Mouse (Mus musculus) cerebellum, postnatal 36 days (tissue): ENCODE results near the gene Zfp93.

Experiments used
- DNase-seq, 2 experiments: peaks; one replicate each; pipeline ENCODE4 v3.0.0; 2021 to 2022; ENCODE audit warnings: mixed read lengths in 2 of 2

Gene Zfp93

DNA sequence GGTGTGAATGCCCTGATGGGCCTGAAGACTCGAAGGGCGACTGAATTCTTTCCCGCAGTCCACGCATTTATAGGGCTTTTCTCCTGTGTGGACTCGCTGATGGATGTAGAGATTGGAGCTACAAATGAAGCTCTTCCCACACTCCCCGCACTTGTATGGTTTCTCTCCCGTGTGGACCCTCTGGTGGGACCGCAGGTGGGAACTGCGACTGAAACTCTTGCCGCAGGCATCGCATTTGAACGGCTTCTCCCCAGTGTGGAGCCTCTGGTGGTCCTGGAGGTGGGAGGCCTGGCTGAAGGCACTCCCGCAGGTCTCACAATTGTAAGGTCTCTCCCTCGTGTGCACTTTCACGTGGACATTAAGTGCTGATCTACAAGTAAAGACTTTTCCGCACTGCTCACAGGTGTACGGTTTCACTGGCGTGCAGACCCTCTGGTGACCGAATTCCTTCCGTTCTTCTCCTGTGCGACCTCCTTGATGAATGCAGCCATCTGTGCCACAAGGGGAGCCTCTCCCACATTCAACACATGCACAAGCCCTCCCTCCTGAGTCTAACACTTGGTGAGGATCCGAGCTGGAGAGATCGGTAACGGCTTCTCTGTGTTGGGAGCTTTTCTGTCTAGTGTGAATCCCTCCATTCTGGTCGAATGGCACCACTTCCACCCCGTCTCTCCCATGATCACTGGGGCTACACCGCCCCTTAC, 21.3 kb downstream of the Zfp93 start:
- DNase-seq: no peak

DNA sequence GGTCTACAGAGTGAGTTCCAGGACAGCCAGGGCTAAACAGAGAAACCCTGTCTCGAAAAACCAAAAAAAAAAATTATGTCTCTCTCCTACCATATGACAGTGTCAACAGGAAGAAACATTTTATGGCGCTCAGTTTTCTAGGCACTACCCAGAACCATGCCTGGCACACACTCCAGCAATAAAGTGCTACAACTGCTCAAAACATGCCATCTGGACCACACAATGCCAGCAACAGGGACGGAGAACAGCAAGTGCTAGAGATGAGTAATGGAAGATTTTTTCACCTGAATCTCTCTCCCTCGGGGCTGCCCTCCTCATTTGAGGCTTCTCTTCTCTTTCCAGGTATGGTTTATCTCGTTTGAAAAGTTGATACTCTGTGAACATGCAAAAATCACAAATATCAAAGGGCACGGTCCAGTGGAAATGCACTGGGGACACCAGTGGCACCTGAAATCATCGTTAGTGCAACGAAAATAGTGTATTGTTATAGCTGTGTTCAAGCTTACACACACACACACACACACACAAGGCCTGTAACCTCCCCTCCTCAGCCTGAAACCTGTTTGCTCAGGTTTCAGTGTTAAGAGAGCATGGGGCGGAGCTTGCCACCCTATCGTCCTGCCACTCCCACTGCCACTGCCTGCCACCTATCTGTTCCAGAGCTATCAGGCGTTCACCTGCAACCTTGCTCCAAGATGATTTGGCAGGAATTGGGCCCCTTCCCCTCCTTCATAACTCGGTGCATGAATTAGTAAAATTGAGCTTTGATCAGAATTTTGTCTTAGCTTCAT, 23.0 kb downstream of the Zfp93 start:
- DNase-seq: no peak

DNA sequence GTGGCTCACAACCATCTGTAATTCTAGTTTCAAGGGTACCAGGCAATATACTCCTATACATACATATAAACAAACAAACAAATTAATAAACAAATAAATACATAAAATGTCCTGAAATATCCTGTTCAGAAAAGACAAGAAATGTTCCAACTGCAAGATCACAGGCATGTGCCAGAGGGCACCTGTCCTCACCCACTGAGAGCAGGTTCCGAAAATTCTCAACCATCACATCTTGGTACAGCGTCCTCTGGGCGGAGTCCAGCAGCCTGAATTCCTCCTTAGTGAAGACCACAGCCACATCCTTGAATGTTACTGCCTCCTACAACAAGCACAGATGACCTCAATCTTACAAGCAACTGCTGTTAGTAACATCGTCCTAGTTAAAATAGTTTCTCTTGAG, 24.5 kb downstream of the Zfp93 start:
- no peak for DNase-seq

DNA sequence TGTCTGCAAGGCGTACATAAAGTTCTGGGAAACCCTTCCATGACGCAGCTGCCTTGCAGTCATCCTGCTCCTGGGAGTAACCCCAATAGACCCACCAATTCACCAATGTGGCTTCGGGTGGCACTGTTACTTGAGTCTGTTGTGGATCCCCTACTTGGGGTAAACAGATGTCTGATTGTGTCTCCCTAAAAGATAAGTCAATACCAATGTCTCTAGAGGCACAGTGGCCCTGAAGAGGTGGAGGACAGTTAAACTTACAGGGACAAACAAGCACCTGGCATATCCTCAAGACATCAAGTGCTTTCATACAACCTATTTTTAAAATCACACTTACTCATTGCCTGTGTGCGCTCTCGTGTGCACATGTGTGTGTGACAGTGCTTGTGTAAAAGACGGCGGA, 25.2 kb downstream of the Zfp93 start:
- no peak for DNase-seq

DNA sequence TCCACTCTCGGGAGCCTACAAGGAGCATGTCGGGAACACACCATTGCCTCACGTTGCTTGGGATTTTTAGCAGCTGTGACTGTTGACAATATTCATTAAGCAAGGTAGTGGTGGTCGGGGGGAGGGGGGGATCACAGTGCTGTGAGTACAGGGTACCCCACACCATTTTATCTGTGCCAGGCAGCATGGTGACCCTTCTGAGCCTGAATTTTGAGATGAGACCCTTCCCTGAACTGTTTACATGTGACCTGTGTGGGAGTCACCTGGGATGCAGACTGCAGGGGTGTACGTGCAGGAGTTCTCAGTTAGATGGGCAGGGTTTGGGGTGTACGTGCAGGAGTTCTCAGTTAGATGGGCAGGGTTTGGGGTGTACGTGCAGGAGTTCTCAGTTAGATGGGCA, 26.2 kb downstream of the Zfp93 start:
- DNase-seq: no peak

DNA sequence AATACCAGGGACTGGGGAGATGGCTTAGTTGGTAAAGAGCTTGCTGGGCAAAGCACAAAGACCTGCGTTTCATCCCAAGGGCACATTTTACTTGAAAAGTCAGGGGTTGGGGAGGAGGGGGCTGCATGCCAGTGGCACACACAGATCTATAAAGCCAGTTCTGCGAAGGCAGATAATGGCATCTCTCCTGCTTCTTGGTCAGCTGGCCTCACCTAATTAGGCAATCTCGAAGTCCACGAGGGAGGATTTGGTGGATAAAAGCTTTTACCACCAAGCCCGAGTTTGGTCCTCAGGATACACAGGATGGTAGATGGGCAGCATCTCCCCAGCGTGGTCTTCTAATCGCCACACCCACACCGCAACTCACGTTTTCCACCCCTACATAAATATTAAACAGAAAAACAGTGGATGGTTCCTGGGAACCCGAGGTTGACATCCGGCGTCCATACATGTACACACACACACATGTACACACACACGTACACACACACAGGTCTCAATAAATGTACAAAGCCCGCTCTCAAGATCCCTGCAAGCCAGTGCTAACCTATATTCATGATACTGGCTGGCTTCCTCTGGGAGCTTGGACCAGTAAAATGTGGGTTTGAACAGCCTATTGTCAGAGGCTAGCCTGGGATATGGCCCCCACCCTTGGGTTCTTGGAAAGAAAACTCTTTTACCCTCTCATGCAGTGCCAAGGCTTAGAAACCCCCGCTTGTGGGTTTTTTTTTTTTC, 27.3 kb downstream of the Zfp93 start:
- DNase-seq: no peak

DNA sequence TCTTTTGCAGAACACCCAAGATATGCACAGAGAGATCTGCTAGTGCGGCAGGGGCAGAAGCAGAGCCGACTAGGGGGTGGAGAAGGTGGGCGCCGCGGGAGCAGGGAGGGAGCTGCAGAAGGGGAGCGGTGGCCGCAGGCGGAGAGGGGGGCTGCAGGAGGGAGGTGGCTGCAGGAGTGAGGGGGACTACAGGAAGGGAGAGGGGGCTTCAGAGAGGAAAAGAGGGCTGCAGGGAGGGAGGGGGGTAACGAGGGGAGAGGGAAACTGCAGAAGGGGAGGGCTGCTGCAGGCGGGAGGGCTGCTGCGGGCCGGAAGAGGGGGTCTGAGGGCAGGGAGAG, 28.4 kb downstream of the Zfp93 start:
- DNase-seq: no peak

DNA sequence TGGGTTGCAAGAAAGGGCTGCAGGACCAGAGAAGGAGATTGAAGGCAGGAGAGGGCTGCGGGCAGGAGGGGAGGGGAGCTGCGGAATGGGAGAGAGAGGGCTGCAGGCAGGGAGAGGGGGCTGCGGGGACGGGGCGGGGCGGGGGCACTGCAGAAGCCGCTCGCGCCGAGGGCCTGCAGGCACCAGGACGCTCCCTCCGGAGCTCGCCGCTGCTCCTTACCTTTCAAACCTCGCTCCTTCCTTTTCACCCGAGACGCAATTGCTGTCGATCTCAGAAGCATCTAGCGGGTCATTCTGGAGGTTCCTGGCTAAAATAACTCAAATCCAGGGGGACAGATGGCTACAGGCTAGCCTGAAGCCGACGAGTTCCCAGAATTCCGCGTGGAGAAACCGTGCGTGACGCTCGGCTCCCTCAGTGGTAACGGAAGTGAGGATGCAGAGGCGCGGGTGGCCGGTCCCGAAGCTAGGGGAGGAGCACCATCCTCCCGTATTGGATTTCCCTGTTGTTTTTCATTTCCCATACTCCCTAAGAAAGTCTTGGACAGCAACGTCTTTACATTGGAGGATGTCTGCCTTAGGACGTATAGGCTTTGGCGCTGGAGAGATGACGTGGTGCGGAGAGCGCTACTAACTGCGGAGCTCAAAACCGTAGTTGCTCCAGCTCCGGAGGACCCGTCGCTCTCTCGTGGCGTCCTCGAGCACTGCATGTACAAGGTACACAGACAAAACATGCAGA, 28.9 kb downstream of the Zfp93 start:
- peak; percentile 86 to 87 for DNase-seq

DNA sequence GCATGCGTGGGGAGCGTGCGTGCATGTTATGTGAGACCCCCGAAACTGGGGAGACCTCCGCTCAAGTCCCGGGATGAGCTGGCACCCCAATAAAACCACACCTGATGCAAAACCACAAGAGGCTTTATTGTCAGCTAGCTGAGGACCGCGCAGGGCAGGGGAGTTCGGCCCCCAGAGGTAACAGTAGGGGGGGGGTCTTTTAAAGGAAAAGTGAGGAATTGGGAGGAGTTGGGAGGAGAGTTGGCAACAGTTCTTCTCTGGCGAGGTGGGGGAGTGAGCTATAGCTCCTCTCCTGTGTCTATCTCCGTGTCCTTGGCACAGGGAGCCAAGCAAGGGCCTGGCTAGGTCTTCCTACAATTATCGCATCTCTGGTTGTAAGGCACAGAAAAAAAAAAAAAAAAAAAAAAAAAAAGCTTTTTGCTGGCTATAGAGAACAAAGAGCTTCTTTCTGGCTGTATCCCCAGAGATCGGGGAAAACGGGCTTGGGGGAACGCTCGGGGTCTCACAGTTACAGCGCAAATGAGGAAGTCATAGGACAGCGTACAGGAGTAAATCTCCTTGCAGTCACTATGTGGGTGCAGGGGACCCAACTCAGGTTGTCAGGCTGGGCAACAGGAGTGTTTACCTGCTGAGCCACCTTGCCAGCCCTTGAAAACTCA, 29.7 kb downstream of the Zfp93 start:
- peak; percentile 32 to 37 for DNase-seq

DNA sequence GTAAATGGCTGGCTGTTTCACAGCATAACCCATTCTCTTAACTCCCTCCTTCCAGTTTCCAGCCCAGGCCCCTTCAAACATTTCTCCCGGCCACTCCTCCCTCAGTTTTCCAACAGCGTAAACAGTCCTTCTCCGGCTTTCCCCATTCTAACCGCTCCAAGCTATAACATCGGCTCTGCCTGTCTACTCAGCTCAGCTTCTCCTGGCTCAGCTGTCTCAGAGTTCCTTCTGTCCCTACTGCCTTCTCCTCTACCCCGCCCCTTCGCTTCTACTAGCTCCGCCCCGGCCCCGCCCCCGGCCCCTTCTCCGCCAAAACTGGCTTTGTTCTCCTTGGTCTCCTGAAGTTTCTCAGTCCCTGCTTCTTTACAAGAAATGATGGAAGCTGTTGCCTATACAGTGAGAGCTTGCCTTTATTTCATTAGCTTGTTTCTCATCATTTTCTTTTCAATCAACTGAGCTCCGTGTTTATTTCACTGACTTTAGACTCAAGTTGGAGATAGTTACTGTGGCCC, 30.6 kb downstream of the Zfp93 start, which contains the start of gene Zfp61:
Gene Zfp61 (minus strand): TSS at position 462 of the 512 bp plus-strand sequence.
- peak; percentile 30 to 31 for DNase-seq

DNA sequence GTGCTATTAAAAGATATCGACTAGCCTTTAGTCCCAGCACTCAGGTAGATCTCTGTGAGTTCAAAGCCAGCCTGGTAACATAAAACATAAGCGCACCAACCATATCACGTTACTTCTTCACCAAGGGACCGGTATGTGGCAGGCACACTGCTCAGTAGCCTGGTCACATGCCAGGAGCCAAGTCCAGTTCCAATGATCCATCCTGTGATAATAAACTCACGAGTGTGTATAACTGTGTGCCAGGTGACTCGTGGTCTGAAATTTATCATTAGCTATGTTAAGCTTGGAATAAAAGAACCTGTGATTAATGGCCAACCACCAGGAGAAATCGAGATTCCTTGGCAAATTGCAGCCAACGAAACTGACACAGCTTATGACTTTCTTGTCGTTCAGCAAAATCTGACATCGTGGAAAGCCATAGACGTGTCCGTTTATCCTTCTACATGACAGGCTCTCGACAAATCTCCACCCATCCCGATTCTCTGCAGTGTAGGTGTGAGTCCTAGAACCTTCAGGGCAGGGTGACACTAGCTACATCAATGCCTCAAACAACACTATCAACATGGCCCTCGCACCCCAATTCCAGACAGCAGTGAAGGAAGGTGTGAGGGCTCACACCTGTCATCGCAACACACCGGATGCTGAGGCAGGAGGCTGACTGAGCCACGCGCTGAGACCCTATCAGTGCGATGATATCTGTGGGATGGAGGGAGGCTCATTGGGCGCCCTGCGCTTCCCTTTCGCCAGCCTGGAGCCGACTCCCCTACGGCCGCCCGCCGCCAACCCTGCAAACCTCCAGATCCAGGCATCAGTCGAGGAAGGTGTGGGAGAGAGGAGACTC, 45.7 kb downstream of the Zfp93 start:
- DNase-seq: peak in 1 of 2 experiments; percentile 14

DNA sequence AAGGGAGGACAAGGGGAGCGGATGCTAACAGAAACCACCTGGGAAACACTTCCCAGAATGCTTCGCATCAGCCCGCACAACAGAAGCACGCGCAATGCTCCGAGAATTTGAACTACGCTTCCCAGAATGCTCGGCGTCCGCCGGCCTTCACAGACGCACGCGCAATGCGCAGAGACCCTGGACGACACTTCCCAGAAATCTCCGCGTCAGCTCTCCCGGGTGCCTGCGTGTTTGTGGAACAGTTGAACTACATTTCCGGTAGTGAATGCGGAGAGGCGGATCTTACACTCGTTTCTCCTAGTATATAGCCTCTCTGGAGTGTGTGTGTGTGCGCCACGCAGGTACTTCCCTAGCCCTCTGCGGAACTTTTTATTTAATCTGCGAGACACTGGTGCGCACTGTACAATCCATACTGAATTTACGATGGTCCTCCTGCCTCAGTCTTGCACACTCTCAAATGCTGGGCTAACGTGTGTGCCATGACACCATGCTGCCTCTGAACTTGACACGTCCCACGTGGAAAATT, 46.4 kb downstream of the Zfp93 start, which contains the start of gene Zfp94:
Gene Zfp94 (minus strand): TSS at position 100 of the 526 bp plus-strand sequence.
- DNase-seq: peak; percentile 96 to 98

DNA sequence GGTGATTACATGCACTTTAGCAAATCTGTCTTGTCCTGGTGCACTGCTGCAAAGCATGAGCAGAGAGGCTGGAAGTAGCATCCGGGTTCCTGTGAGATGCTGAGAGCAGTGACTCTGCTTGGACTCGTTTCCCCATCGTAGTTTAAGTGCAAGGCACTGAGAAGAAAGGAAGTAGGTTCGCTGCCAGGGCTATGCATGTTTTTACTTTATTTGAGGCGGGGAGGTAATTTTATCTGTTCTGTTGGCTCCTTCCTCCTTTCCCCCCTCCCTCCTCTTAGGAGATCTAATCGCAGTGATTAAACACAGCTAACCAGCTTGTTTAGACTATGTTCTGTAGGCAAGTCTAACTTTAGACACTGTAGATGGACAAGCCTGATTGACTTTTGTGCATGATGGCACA, 48.7 kb downstream of the Zfp93 start:
- DNase-seq: no peak

DNA sequence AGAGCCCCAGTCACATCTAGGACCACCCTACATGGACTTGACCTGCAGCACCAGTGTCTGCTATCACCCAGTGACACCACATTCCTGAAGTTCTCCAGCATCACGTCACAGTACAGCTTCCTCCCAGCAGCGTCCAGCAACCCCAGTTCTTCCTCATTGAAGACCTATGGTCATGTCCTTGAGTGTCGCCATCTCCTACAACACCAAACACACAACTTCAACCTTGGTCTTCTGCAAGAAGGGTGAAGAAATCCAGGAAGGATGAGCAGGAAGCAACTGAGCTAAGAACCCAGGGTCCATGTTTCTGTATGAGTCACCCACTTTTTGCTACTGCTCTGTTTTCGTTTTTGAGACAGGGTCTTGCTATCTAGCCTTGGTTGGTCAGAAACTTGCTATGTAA, 52.4 kb downstream of the Zfp93 start:
- no peak for DNase-seq

DNA sequence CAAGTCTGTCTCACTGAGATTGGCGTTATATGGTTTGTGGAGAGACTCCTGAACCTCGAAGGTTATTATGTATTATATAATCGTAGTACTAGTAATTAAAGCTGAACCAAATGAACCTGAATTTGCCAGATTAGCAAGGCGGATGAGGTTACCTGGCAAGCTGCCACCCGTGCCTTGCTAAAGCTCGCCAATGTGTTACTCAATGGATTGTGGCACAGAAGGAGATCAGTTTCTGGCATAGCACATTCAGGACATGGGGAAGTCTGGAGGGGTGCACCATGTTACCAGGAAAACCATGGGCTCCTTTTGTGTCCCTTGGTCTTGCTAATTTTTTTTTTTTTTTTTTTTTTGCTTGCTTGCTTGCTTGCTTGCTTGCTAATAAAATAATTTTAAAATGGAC, 55.0 kb downstream of the Zfp93 start:
- no peak for DNase-seq

DNA sequence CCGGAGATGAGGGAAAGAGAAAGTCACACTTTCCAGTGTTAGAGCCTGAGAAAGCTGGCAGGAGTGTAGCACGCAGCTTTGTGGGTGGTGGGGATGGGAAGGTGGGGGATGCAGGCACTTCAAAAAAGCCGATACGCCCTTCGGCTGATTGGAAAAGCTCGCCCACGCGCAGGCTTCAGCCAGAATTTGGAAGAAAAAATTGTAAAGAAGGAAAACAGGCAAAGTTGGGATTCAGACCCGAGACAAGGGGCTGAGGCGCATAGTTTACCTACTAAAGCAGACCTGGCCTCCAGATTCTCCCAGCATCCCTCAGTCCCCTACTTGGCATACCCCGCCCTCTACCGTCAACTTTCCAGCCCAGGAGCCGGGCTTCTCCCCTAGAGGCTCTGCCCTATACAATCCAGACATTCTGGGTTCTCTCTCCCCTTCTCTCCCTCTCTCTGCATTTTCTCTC, 55.5 kb downstream of the Zfp93 start:
- no peak for DNase-seq

DNA sequence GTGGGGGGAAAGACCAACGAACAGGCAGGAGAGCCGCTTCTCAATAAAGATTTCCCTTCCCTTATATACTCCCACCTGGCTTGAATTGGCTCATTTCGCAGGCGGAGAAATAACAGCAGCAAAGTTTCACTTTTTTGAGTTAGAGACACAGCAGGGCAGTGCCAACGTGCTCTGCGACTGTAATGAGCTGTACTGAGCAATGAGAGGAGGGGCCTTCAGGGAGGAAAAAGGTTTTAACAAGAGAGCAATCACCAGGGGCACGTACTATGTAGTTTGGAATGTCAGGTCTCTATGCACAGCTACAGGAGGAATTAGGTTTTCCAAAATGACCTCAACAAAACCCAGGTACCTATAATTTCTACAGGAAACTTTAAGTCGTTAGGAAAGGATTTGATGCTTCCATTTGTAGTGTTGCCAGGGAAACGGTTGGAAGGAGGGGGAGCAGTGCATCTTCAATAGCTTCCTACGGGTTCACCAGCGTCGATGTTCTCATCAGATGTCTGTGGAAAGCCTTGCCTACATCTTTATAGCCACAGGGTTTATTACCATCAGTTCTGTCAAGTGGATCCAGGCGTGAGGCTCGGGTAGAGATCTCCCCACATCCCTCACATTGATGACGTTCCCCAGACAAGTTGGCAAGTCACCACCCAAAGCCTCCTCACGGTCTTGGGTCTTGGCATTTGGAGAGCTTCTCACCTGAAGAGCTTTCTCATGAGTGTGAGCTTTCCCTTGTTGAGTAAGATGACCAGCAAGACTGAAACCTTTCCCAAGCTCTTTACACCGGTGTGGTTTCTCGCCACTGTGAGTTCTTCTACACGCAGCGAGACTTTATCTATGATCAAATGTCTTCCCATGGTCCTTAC, 56.3 kb downstream of the Zfp93 start:
- no peak for DNase-seq
